Mouse (Mus musculus): Measurements from ENCODE around the gene Il10ra.
A peak's percentile ranks its signal among the peaks of the same experiment; 100 is the strongest.

The Il10ra gene

GRCm38 (mm10) chr9:45259065-45259464 is 9.9 kb downstream of the Il10ra start:
- DNase-seq: no peak

- DNase-seq: no peak
These were observed 13.0 kb downstream of the Il10ra start for GRCm38 (mm10) chr9:45255967-45256366.

- no peak for DNase-seq
These were observed 13.5 kb downstream of the Il10ra start for GRCm38 (mm10) chr9:45255431-45255830.

- no peak for DNase-seq
These were observed 14.3 kb downstream of the Il10ra start for GRCm38 (mm10) chr9:45254605-45255004.

GRCm38 (mm10) chr9:45254021-45254420 is 14.9 kb downstream of the Il10ra start:
- DNase-seq: no peak

- no peak for DNase-seq
These were observed 16.6 kb downstream of the Il10ra start for GRCm38 (mm10) chr9:45252395-45252794.

- no peak for DNase-seq
These were observed 17.0 kb downstream of the Il10ra start for GRCm38 (mm10) chr9:45251990-45252389.

GRCm38 (mm10) chr9:45251281-45251680 is 17.7 kb downstream of the Il10ra start:
- DNase-seq: peak in 1 of 2 experiments; percentile 31

- DNase-seq: peak in 1 of 2 experiments; percentile 23
These were observed 18.6 kb downstream of the Il10ra start for GRCm38 (mm10) chr9:45250306-45250705.

- DNase-seq: peak; percentile 42 to 51
These were observed 21.4 kb downstream of the Il10ra start for GRCm38 (mm10) chr9:45247536-45247935.

GRCm38 (mm10) chr9:45246060-45246459 is 22.9 kb downstream of the Il10ra start:
- peak; percentile 62 to 74 for DNase-seq

GRCm38 (mm10) chr9:45245432-45245831 is 23.5 kb downstream of the Il10ra start:
- DNase-seq: peak in 1 of 2 experiments; percentile 29

GRCm38 (mm10) chr9:45241397-45241796 is 27.6 kb downstream of the Il10ra start:
- peak; percentile 59 to 62 for DNase-seq

- DNase-seq: no peak
These were observed 32.2 kb downstream of the Il10ra start for GRCm38 (mm10) chr9:45236744-45237143.

GRCm38 (mm10) chr9:45235668-45236227 is 33.2 kb downstream of the Il10ra start:
- peak in 1 of 2 experiments; percentile 35 for DNase-seq

- no peak for DNase-seq
These were observed 39.6 kb downstream of the Il10ra start for GRCm38 (mm10) chr9:45229359-45229758.

- peak; percentile 76 to 96 for DNase-seq
These were observed 47.4 kb downstream of the Il10ra start for GRCm38 (mm10) chr9:45221567-45221966.

- DNase-seq: no peak
These were observed 49.3 kb downstream of the Il10ra start for GRCm38 (mm10) chr9:45219644-45220043.

GRCm38 (mm10) chr9:45215526-45216179 is 53.3 kb downstream of the Il10ra start:
- no peak for DNase-seq

GRCm38 (mm10) chr9:45212001-45212400 is 56.9 kb downstream of the Il10ra start:
- no peak for DNase-seq

GRCm38 (mm10) chr9:45207015-45207743 is 61.8 kb downstream of the Il10ra start:
- DNase-seq: no peak

GRCm38 (mm10) chr9:45206121-45206520 is 62.8 kb downstream of the Il10ra start:
- DNase-seq: no peak

GRCm38 (mm10) chr9:45205143-45205542 is 63.8 kb downstream of the Il10ra start:
- no peak for DNase-seq
